In genomic region chr2:70567071-70567681, GRCm38 (mm10) we compare ENCODE assay signal across 8 mouse cellular contexts. TPM values are rescaled to one million over a fixed set of nuclear protein-coding genes. Genes with fewer than 3 reads are reported as not detected.
DNase-seq lines count a peak whose midpoint lies in the region; ATAC-seq and TF ChIP-seq lines count a peak whose summit lies in the region.

No protein-coding gene starts in this region.

- H3K27ac ChIP-seq in layer of hippocampus, adult 2 months, result 0 out of 2 replicates have a peak overlapping the region, but pooled peaks have one; percentile 61
- H3K27ac ChIP-seq in heart, embryonic 15.5 days, result no peak overlapping the region
- H3K27ac ChIP-seq in kidney, postnatal 0 days, result no peak overlapping the region
- H3K27ac ChIP-seq in stomach, embryonic 15.5 days, result no peak overlapping the region

- peaks cover 61% of the 10 kb centered on the region for H3K4me1 ChIP-seq in heart, embryonic 15.5 days (replicated peaks)
- H3K4me1 ChIP-seq in kidney, postnatal 0 days (replicated peaks; ENCODE audit: insufficient read depth, low read length), result peaks cover 31% of the 10 kb centered on the region
- peaks cover 26% of the 10 kb centered on the region for H3K4me1 ChIP-seq in stomach, embryonic 15.5 days

- ATAC-seq in heart, embryonic 15.5 days (replicated peaks; ENCODE audit: insufficient number of reproducible peaks, insufficient read depth, low FRiP score, low read depth), result no peak
- ATAC-seq in kidney, postnatal 0 days (replicated peaks; ENCODE audit: low FRiP score, low read depth), result no peak
- ATAC-seq in stomach, embryonic 15.5 days (ENCODE audit: insufficient read depth, low FRiP score, low read depth), result no peak

- TF ChIP-seq CTCF in layer of hippocampus, adult 2 months (conservative IDR thresholded peaks at IDR 0.05), result peak; percentile 79
- peak; percentile 62 for TF ChIP-seq CTCF in kidney, postnatal 0 days (IDR thresholded peaks at IDR 0.05; ENCODE audit: low read depth)

- H3K36me3 ChIP-seq in heart, embryonic 15.5 days, result no peaks in the 10 kb centered on the region
- no peaks in the 10 kb centered on the region for H3K36me3 ChIP-seq in kidney, postnatal 0 days (ENCODE audit: insufficient read depth, low read length)
- H3K36me3 ChIP-seq in stomach, embryonic 15.5 days, result no peaks in the 10 kb centered on the region

- H3K9me3 ChIP-seq in heart, embryonic 15.5 days (replicated peaks), result no peaks in the 10 kb centered on the region
- H3K9me3 ChIP-seq in kidney, postnatal 0 days (replicated peaks; ENCODE audit: low read length), result no peaks in the 10 kb centered on the region
- no peaks in the 10 kb centered on the region for H3K9me3 ChIP-seq in stomach, embryonic 15.5 days

- peak in 1 of 2 experiments; percentile 71 for DNase-seq in layer of hippocampus, adult 2 months (ENCODE audit: low spot score in 2 of 2)
- no peak for DNase-seq in layer of hippocampus, adult 9-10 months (ENCODE audit: low spot score)
- DNase-seq in cerebellum, postnatal 14 days, result peak; percentile 79 to 85
- DNase-seq in kidney, postnatal 0 days (ENCODE audit: low spot score), result peak; percentile 69
- peak; percentile 67 for DNase-seq in mesoderm, embryonic 11.5 days (ENCODE audit: low read depth, low spot score)
- DNase-seq in gastrocnemius, postnatal 10 days, result no peak

- no peak overlapping the region for H3K9ac ChIP-seq in heart, embryonic 15.5 days
- no peak overlapping the region for H3K9ac ChIP-seq in kidney, postnatal 0 days (ENCODE audit: low read depth, low read length)
- no peak overlapping the region for H3K9ac ChIP-seq in stomach, embryonic 15.5 days

- 11% methylated on average over 23 of the region's 23 CpGs for WGBS in heart, embryonic 15.5 days
- 9% methylated on average over 23 of the region's 23 CpGs for WGBS in kidney, postnatal 0 days
- WGBS in stomach, embryonic 15.5 days, result 5% methylated on average over 23 of the region's 23 CpGs

- H3K4me2 ChIP-seq in heart, embryonic 15.5 days, result peak overlapping the region; percentile 92
- H3K4me2 ChIP-seq in kidney, postnatal 0 days (ENCODE audit: low read length), result peak overlapping the region; percentile 85
- H3K4me2 ChIP-seq in stomach, embryonic 15.5 days, result 0 out of 2 replicates have a peak overlapping the region, but pooled peaks have one; percentile 69

- peak overlapping the region; percentile 35 for H3K4me3 ChIP-seq in layer of hippocampus, adult 2 months
- peak overlapping the region; percentile 53 for H3K4me3 ChIP-seq in heart, embryonic 15.5 days
- H3K4me3 ChIP-seq in kidney, postnatal 0 days (replicated peaks; ENCODE audit: low read depth, low read length), result no peak overlapping the region
- no peak overlapping the region; the same call in 1 of the 2 replicates for H3K4me3 ChIP-seq in stomach, embryonic 15.5 days (replicated peaks)

- H3K27me3 ChIP-seq in heart, embryonic 15.5 days, result peaks cover 91% of the 10 kb centered on the region
- H3K27me3 ChIP-seq in kidney, postnatal 0 days (ENCODE audit: insufficient read depth, low read length), result peaks cover 58% of the 10 kb centered on the region
- peaks cover 83% of the 10 kb centered on the region for H3K27me3 ChIP-seq in stomach, embryonic 15.5 days (replicated peaks)

RNA-seq across cellular contexts. Expression of gene Gad1, which starts 14.3 kb away (rescaled TPM):
- 100 to 1,000 TPM; 343 to 384 TPM for total RNA-seq in layer of hippocampus, adult 2 months (2021)
- polyA plus RNA-seq in heart, embryonic 15.5 days (2015; fragmentation: Nextera tagmentation; extraction: Ambion mirVana), result 0.20 and 0.32 TPM in 2 replicates
- polyA plus RNA-seq in kidney, postnatal 0 days (2015; fragmentation: Nextera tagmentation; extraction: Ambion mirVana), result 0.25 and 0.26 TPM in 2 replicates
- polyA plus RNA-seq in stomach, embryonic 15.5 days (2015; fragmentation: Nextera tagmentation; extraction: Ambion mirVana), result 0.14 and 0.46 TPM in 2 replicates
- total RNA-seq in gastrocnemius, postnatal 10 days (2021), result under 1 TPM; 0.49 to 0.88 TPM

RNA-seq across cellular contexts. Expression of gene Erich2, which starts 58.6 kb away (rescaled TPM):
- under 1 TPM in 1 of 2 experiments, not detected in 1; 0.39 TPM for total RNA-seq in layer of hippocampus, adult 2 months (2021)
- 0.66 and 1.3 TPM in 2 replicates for polyA plus RNA-seq in heart, embryonic 15.5 days (2015; fragmentation: Nextera tagmentation; extraction: Ambion mirVana)
- 5.6 and 6.8 TPM in 2 replicates for polyA plus RNA-seq in kidney, postnatal 0 days (2015; fragmentation: Nextera tagmentation; extraction: Ambion mirVana)
- polyA plus RNA-seq in stomach, embryonic 15.5 days (2015; fragmentation: Nextera tagmentation; extraction: Ambion mirVana), result 1.5 and 2.2 TPM in 2 replicates
- total RNA-seq in gastrocnemius, postnatal 10 days (2021), result not detected

Comparison
In these comparisons a context has a peak if more than half of its experiments do, and no peak if none do; other contexts are left out.
1. DNase-seq: peak in cerebellum, postnatal 14 days (2 of 2), kidney, postnatal 0 days (single experiment) and mesoderm, embryonic 11.5 days (single experiment); none in layer of hippocampus, adult 9-10 months (single experiment) and gastrocnemius, postnatal 10 days (single experiment).
2. H3K4me3 ChIP-seq: peak in layer of hippocampus, adult 2 months (single experiment) and heart, embryonic 15.5 days (single experiment); none in kidney, postnatal 0 days (single experiment) and stomach, embryonic 15.5 days (single experiment).
3. Peak in every context shown above with its lines, with median percentiles within 50 percentile points of each other: H3K4me2 ChIP-seq.